Mouse (Mus musculus) intestine, embryonic 16.5 days (tissue): ENCODE results near the gene Gpatch8. TPM values are rescaled to one million over a fixed set of nuclear protein-coding genes. Genes with fewer than 3 reads are reported as not detected.

ENCODE experiments used
- ATAC-seq: fragments of 200-750 bp; cut with Nextera tagmentation; 2 replicates; pipeline ENCODE4 v1.8.0; 2017; ENCODE audit warnings: moderate TSS enrichment, moderate library complexity
- H3K27ac ChIP-seq: fragments of 300-500 bp; sonication (generic); 2 replicates; pipeline ENCODE4 v1.5.1; 2014; ENCODE audit warnings: mild to moderate bottlenecking, low read length
- H3K27me3 ChIP-seq: fragments of 300-500 bp; sonication (generic); replicated peaks from 2 replicates; pipeline ENCODE4 v1.6.1; 2014; ENCODE audit warnings: low read length, control low read depth, mixed read lengths; ENCODE audit not compliant: control insufficient read depth, insufficient read depth
- H3K36me3 ChIP-seq: fragments of 300-500 bp; sonication (generic); 2 replicates; pipeline ENCODE4 v1.6.1; 2014; ENCODE audit warnings: low read length, control low read depth; ENCODE audit not compliant: control insufficient read depth, insufficient read depth
- H3K4me1 ChIP-seq: fragments of 300-500 bp; sonication (generic); 2 replicates; pipeline ENCODE4 v1.6.1; 2014; ENCODE audit warnings: low read length, control low read depth, mixed read lengths; ENCODE audit not compliant: control insufficient read depth, insufficient read depth
- H3K4me2 ChIP-seq: fragments of 300-500 bp; sonication (generic); 2 replicates; pipeline ENCODE4 v1.6.1; 2014; ENCODE audit warnings: low read depth, low read length, control low read depth
- H3K4me3 ChIP-seq: fragments of 300-500 bp; sonication (generic); 2 replicates; pipeline ENCODE4 v1.5.1; 2014; ENCODE audit warnings: mild to moderate bottlenecking, low read length
- H3K9ac ChIP-seq: fragments of 300-500 bp; sonication (generic); 2 replicates; pipeline ENCODE4 v1.6.1; 2014; ENCODE audit warnings: low read depth, low read length
- H3K9me3 ChIP-seq: fragments of 300-500 bp; sonication (generic); 2 replicates; pipeline ENCODE4 v1.6.1; 2016; ENCODE audit warnings: low read length, control low read depth; ENCODE audit not compliant: control insufficient read depth
- WGBS: fragments of 180-500 bp; shearing (Covaris S2); extraction: QIAGEN DNeasy Blood & Tissue Kit; methylation state at CpG from one replicate; pipeline ENCODE4 v1.1.7; 2014; 5-methylcytosine and 5-hydroxymethylcytosine counted together
- polyA plus RNA-seq: library from polyadenylated mRNA; unstranded; fragments of >200 nt; fragmentation: Nextera tagmentation; extraction: Ambion mirVana; gene quantifications from 2 replicates; pipeline ENCODE4 v1.2.1, GENCODE M21; 2015

Gene Gpatch8
- polyA plus RNA-seq, 1 experiment from 2014 or later: 34.5 TPM

GRCm38 (mm10) chr11:102443740-102444139, 112.5 kb downstream of the Gpatch8 start:
- no peak for ATAC-seq
- Histone ChIP-seq H3K9ac (no peak overlapping the region), H3K4me1 (peaks cover 27% of the 10 kb centered on the region), H3K27me3 (0 out of 2 replicates have a peak, but pooled peaks cover 3% of the 10 kb centered on the region), H3K36me3 (0 out of 2 replicates have a peak, but pooled peaks cover 5% of the 10 kb centered on the region), H3K27ac (no peak overlapping the region), H3K9me3 (no peaks in the 10 kb centered on the region), H3K4me3 (no peak overlapping the region), H3K4me2 (no peak overlapping the region)
- 70% methylated on average over 12 of the region's 12 CpGs for WGBS

DNA sequence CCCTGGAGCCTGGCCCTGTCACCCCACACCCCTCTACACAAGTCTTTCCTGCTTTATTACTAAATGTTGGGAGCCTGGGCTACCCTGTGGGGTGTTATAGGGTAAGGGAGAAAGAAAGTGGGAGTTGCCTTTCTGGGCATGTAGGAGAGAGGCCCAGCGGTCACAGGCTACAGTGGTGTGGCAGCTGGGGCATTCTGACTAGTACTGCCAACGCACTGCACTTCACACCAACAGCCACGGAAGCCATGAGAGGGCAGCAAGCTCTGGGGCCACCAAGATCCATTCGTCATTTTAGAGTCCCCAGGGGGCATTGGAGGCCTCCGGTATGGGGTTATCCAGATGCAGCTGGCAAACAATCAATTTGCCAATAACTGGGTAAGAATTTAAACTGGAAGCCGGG, 114.1 kb downstream of the Gpatch8 start:
- WGBS: 84% methylated on average over 6 of the region's 6 CpGs
- H3K4me1 ChIP-seq: peaks cover 35% of the 10 kb centered on the region
- no peak overlapping the region for H3K4me2 ChIP-seq
- no peak overlapping the region for H3K4me3 ChIP-seq
- no peaks in the 10 kb centered on the region for H3K9me3 ChIP-seq
- no peak for ATAC-seq
- H3K27me3 ChIP-seq: no peaks in the 10 kb centered on the region
- H3K27ac ChIP-seq: no peak overlapping the region
- H3K36me3 ChIP-seq: 0 out of 2 replicates have a peak, but pooled peaks cover 5% of the 10 kb centered on the region
- no peak overlapping the region for H3K9ac ChIP-seq

DNA sequence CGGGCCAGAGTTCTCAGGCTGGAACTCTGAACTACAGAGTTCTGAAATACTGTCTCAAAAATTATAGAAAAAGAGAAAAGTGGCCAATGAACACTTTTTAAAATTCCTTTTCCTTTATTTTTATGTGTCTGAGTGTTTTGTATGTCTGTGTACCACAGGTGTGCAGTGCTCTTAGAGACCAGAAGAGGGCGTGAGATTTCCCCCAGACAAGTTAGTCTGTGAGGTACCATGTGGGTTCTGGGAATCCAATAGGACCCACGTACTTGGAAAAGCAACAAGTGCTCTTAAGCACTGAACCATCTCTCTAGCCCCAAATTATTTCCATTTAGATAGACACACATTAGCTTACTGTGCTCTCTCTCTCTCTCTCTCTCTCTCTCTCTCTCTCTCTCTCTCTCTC, 114.8 kb downstream of the Gpatch8 start:
- Histone ChIP-seq H3K4me3 (no peak overlapping the region), H3K27ac (no peak overlapping the region), H3K4me2 (no peak overlapping the region), H3K9me3 (no peaks in the 10 kb centered on the region), H3K27me3 (no peaks in the 10 kb centered on the region), H3K4me1 (peaks cover 37% of the 10 kb centered on the region), H3K36me3 (0 out of 2 replicates have a peak, but pooled peaks cover 5% of the 10 kb centered on the region), H3K9ac (no peak overlapping the region)
- WGBS: 83% methylated on average over 3 of the region's 3 CpGs
- no peak for ATAC-seq

DNA sequence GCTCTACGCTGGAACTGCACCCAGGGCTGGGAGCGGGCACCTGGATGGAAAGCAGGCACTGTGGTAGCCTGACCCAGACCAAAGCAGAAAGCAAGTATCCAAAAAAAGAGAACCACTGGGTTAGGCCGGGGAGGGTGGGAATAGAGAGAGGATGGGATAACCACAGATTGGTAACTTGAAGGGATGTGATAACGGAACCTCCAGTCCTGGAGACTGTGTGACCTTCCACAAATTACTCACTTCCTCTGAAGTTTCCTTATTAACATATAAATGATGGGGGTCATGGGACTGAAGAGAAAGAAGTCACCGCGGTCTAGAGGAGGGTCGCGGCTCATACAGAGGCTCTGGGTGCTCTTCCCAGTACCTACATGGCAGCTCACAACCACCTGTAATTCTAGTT, 115.9 kb downstream of the Gpatch8 start:
- H3K4me1 ChIP-seq: peaks cover 25% of the 10 kb centered on the region
- peaks cover 11% of the 10 kb centered on the region for H3K36me3 ChIP-seq
- no peak overlapping the region for H3K27ac ChIP-seq
- no peak overlapping the region for H3K4me2 ChIP-seq
- no peaks in the 10 kb centered on the region for H3K9me3 ChIP-seq
- 89% methylated on average over 8 of the region's 8 CpGs for WGBS
- no peak for ATAC-seq
- no peak overlapping the region for H3K4me3 ChIP-seq
- no peaks in the 10 kb centered on the region for H3K27me3 ChIP-seq
- H3K9ac ChIP-seq: no peak overlapping the region

- peaks cover 20% of the 10 kb centered on the region for H3K4me1 ChIP-seq
- H3K27ac ChIP-seq: no peak overlapping the region
- H3K9ac ChIP-seq: no peak overlapping the region
- ATAC-seq: no peak
- H3K27me3 ChIP-seq: no peaks in the 10 kb centered on the region
- no peaks in the 10 kb centered on the region for H3K9me3 ChIP-seq
- H3K36me3 ChIP-seq: peaks cover 18% of the 10 kb centered on the region
- no peak overlapping the region for H3K4me2 ChIP-seq
- WGBS: 81% methylated on average over 14 of the region's 14 CpGs
- no peak overlapping the region for H3K4me3 ChIP-seq
Measured at GRCm38 (mm10) chr11:102439093-102440082, 116.8 kb downstream of the Gpatch8 start.

DNA sequence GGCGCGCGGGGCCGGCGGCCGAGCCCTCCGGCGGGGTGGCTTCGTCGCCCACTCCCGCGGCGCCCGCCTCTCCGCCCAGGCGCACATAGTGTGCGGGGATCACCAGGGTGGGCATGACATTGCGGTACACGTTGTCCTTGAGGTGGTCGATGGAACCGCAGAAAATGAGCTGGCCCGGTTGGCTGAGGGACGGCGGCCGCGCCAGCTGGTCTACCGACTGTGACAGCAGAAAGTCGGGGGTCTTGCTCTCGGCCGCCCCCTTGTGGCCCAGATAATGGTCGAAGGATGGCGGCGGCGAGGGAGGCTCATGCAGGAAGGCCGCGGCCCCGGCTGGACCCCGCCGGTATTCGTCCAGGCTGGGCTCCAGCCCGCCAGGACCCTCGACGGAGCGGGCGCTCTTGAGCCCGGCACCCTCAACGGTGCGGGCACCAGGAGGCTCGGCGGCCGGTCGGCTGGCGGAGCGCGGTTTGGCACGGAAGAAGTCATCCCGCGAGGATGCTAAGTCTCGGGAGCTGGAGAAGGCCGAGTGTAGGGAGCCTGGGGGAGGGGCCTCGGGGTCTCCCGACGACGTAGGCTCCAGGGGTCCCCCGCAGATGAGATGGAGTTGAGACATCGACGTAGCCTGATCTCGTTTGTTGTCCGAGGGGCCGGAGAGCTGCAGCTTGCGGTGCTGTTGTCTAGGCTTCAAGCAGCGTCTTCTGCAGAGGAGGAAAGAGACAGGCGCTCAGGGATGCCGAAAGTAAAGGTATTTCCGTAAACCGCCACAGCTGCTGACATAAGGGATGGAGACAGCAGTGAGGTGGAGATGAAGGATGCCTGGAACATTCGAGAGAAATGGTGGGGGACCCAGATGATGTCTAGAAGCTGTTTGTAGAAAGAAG, 117.7 kb downstream of the Gpatch8 start:
- Histone ChIP-seq H3K4me3 (peak overlapping the region; percentile 56), H3K4me1 (peaks cover 17% of the 10 kb centered on the region), H3K36me3 (peaks cover 18% of the 10 kb centered on the region), H3K4me2 (peak overlapping the region; percentile 100), H3K9ac (peak overlapping the region; percentile 66), H3K27ac (no peak overlapping the region), H3K27me3 (no peaks in the 10 kb centered on the region), H3K9me3 (no peaks in the 10 kb centered on the region)
- peak; percentile 41 for ATAC-seq
- 17% methylated on average over 77 of the region's 77 CpGs for WGBS

- peak overlapping the region; percentile 28; the same call in 1 of the 2 replicates for H3K27ac ChIP-seq
- H3K27me3 ChIP-seq: no peaks in the 10 kb centered on the region
- H3K4me1 ChIP-seq: peaks cover 17% of the 10 kb centered on the region
- ATAC-seq: peak; percentile 47
- H3K9me3 ChIP-seq: no peaks in the 10 kb centered on the region
- WGBS: 8% methylated on average over 87 of the region's 87 CpGs
- H3K4me3 ChIP-seq: peak overlapping the region; percentile 56
- H3K9ac ChIP-seq: peak overlapping the region; percentile 66
- peaks cover 16% of the 10 kb centered on the region for H3K36me3 ChIP-seq
- H3K4me2 ChIP-seq: peak overlapping the region; percentile 100
Measured at GRCm38 (mm10) chr11:102437120-102438061, 118.8 kb downstream of the Gpatch8 start.

GRCm38 (mm10) chr11:102436471-102436790, 119.8 kb downstream of the Gpatch8 start:
- no peak overlapping the region for H3K9ac ChIP-seq
- 79% methylated on average over 10 of the region's 10 CpGs for WGBS
- H3K4me3 ChIP-seq: no peak overlapping the region
- H3K36me3 ChIP-seq: peaks cover 13% of the 10 kb centered on the region
- H3K4me1 ChIP-seq: peaks cover 25% of the 10 kb centered on the region
- no peak overlapping the region for H3K4me2 ChIP-seq
- H3K27me3 ChIP-seq: no peaks in the 10 kb centered on the region
- H3K9me3 ChIP-seq: no peaks in the 10 kb centered on the region
- no peak overlapping the region for H3K27ac ChIP-seq
- no peak for ATAC-seq
